Mouse (Mus musculus): Measurements from ENCODE around the gene Kif1bp. TPM values are rescaled to one million over a fixed set of nuclear protein-coding genes. Genes with fewer than 3 reads are reported as not detected.

Kif1bp gene
- 10 to 100 TPM; 39.9 to 50.2 TPM for polyA plus RNA-seq (2017; shearing (Covaris generic))

GRCm38 (mm10) chr10:62578338-62579100 lies at the start of gene Kif1bp:
TSS of gene Kif1bp (minus strand) at chr10:62578457.

GRCm38 (mm10) chr10:62602177-62603040 lies 24.2 kb upstream of the Kif1bp start, which contains the start of gene Ddx21:
TSS of gene Ddx21 (minus strand) at chr10:62602281.

GRCm38 (mm10) chr10:62527351-62527750 lies 50.9 kb downstream of the Kif1bp start, which contains the start of gene Srgn:
TSS of gene Srgn (minus strand) at chr10:62527451.

Other genes starting within 250 kb of the Kif1bp start
- gene Hk1, start 198.5 kb downstream of the Kif1bp start, polyA plus RNA-seq (2017; shearing (Covaris generic)) = 100 to 1,000 TPM; 113 to 116 TPM
- gene Hkdc1, start 156.0 kb downstream of the Kif1bp start, polyA plus RNA-seq (2017; shearing (Covaris generic)) = under 1 TPM; 0.35 to 0.56 TPM
- not detected for gene 4930507D05Rik, start 129.0 kb downstream of the Kif1bp start, polyA plus RNA-seq (2017; shearing (Covaris generic))
- 10 to 100 TPM; 24.9 to 26.1 TPM for gene Supv3l1, start 128.7 kb downstream of the Kif1bp start, polyA plus RNA-seq (2017; shearing (Covaris generic))
- 10 to 100 TPM; 66.9 to 69.9 TPM for gene Vps26a, start 91.7 kb downstream of the Kif1bp start, polyA plus RNA-seq (2017; shearing (Covaris generic))
- gene Srgn, start 51.0 kb downstream of the Kif1bp start, polyA plus RNA-seq (2017; shearing (Covaris generic)) = 1,000 to 10,000 TPM in 1 of 2 experiments, 100 to 1,000 TPM in 1; 762 to 1,217 TPM
- 10 to 100 TPM; 38.8 to 43.9 TPM for gene Ddx21, start 23.8 kb upstream of the Kif1bp start, polyA plus RNA-seq (2017; shearing (Covaris generic))
- 100 to 1,000 TPM; 128 to 142 TPM for gene Ddx50, start 72.8 kb upstream of the Kif1bp start, polyA plus RNA-seq (2017; shearing (Covaris generic))
- 1 to 10 TPM; 1.6 to 1.8 TPM for gene Stox1, start 147.7 kb upstream of the Kif1bp start, polyA plus RNA-seq (2017; shearing (Covaris generic))
- gene Ccar1, start 213.8 kb upstream of the Kif1bp start, polyA plus RNA-seq (2017; shearing (Covaris generic)) = 100 to 1,000 TPM; 109 to 128 TPM